Mouse (Mus musculus) c-Kit-positive CD71-negative TER-119-negative erythroid progenitor cells, embryonic 14.5 days (primary cell): ENCODE data around the gene Gstm6.

Source experiments
- DNase-seq: peaks from one replicate; pipeline ENCODE4 v3.0.0-alpha.2; 2013; ENCODE audit warnings: low read depth

Gene Gstm6

DNA sequence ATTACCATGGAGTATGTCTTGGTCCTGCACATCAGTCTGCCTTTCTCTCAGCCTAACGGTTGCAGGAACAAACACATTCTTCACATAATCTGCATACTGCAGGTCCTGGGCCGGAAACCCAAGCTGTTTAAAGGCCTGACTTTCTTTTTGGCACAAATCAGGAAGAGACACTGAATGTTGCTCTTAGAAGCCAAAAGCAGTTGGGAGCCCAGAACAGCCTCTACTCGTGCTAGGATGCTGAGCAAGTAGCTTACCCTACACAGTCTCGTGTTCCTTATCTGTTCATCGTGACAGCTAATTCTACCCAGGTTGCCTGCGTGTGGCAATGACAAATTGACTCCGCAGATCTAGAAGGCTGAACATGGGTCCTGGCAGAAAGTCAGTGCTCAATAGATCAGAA lies 3.0 kb downstream of the Gstm6 start:
- DNase-seq = no peak

GRCm38 (mm10) chr3:107939830-107940229 lies 3.7 kb downstream of the Gstm6 start:
- DNase-seq = no peak

DNA sequence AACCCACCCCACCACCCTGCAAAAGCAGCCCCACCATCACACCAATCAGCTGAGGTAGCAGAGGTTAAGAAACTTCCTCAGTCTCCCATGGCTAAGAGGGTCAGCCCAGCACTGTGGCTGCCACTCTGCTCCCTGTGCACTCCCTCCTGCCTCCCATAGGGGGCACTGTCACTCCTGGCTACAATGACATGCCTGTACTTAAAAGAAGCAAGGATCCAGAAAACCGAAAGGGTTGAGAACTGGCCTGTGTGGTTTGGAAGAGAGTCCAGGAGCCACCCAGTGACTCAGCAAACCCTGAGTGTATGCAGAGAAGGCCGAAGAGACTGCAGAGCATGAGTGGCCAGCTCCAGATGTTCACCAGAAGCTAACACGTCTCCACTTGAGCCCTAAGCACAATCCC lies 4.1 kb downstream of the Gstm6 start:
- DNase-seq = peak; percentile 52

DNA sequence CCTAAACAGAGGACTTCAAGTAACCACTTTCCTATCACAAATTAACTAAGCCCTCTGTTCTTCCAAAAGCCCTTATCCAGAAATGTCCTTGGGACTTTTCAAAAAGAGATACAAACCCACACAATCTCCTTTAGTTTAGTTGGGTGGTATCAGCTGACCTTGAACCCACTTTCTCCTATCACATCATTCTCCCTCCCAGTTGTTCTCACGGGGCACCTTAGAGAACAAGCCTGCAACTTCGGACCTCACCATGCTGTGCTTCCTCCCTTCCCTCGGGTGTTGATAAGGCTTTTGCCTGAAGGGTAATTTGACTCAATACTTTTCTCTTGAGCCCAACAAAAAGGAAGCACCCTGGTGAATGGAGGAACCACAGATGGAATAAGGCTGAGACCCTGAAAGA lies 7.7 kb downstream of the Gstm6 start:
- no peak for DNase-seq

DNA sequence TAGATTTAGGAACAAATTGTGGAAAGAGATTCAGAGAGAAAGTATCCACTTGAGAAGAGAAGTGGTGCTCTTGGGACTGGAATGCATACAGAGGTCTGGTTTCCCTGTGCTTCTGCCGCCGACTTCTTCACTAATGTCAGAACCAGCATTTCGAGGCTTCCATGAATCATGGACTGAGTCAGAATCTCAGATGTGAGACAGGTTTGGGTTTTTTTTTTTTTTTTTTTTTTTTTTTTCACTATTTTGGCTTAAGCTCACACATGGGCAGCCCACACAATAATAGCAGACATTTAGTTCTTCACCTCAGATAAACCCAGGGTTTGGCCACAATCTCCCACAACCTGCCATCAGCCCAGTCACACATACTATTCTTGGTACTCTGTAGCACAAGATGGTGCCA lies 8.3 kb downstream of the Gstm6 start:
- no peak for DNase-seq

- DNase-seq = no peak
These were observed 11.4 kb downstream of the Gstm6 start for GRCm38 (mm10) chr3:107932128-107932527.

DNA sequence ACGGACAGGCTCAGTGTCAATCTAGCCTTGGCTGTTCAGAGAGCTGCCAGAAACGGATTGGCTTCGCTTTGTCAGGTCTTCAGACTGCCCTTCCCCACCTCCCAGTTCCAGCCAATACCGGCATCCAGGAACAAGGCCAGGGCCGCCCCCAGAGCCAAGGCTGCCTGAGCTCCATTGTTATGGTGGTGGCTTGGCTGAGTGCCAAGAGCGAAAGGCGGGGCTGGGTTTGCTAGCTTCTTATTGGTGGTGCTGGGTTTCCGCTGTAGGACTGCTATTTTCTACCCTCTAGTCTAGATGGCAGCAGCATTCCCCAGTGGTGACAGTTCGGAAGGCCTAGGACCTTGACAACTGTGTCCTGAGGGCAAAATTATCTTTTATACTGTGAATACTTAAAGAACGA lies 11.9 kb downstream of the Gstm6 start, which contains the start of gene Gstm7:
Gene Gstm7, minus strand, starts transcription at position 148 of the 400 bp plus-strand sequence.
- peak; percentile 80 for DNase-seq

DNA sequence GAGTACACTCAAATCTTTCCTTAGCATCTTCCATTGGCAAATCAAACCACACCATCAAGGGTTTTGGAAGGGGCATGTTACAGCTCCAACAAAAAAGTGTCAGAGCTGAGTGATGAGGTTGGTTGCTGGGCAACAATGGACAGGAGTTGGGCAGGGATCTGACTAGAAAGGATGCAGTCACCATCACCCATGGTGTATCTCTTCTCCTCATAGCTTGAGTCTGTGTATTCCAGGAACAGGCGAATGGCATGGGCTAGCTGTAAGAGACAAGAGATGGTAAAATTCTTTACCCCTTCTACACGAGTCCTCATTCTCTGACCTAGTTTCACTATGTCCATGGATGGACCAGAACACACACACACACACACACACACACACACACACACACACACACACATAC lies 12.4 kb downstream of the Gstm6 start:
- no peak for DNase-seq

GRCm38 (mm10) chr3:107929731-107930130 lies 13.8 kb downstream of the Gstm6 start:
- DNase-seq = no peak

GRCm38 (mm10) chr3:107929243-107929642 lies 14.3 kb downstream of the Gstm6 start:
- DNase-seq = no peak

- DNase-seq = no peak
These were observed 14.9 kb downstream of the Gstm6 start for GRCm38 (mm10) chr3:107928691-107929090.

GRCm38 (mm10) chr3:107927841-107928240 lies 15.7 kb downstream of the Gstm6 start:
- DNase-seq = no peak

GRCm38 (mm10) chr3:107925335-107925734 lies 18.2 kb downstream of the Gstm6 start:
- DNase-seq = no peak

- DNase-seq = no peak
These were observed 23.2 kb downstream of the Gstm6 start for GRCm38 (mm10) chr3:107920348-107920747.

- peak; percentile 65 for DNase-seq
These were observed 25.7 kb downstream of the Gstm6 start for GRCm38 (mm10) chr3:107917783-107918408.

GRCm38 (mm10) chr3:107917097-107917496 lies 26.5 kb downstream of the Gstm6 start:
- DNase-seq = no peak

DNA sequence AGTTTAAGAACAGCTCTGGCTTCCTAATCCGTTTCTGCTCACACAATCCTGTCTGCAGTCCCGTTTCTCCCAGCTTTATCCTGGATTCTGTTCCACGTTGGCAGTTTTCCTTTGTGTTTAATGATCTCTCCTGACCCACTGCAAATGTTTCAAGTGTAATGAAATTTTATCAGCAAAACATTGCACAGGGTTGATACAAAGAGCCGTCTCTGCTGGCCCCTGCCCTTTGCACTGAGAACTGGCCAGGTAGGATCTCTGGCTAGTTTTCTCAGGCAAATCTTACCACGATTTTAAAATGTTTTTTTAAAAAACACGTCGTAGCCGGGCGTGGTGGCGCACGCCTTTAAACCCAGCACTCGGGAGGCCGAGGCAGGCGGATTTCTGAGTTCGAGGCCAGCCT lies 26.9 kb downstream of the Gstm6 start:
- DNase-seq = no peak

GRCm38 (mm10) chr3:107905942-107906341 lies 37.6 kb downstream of the Gstm6 start:
- no peak for DNase-seq

DNA sequence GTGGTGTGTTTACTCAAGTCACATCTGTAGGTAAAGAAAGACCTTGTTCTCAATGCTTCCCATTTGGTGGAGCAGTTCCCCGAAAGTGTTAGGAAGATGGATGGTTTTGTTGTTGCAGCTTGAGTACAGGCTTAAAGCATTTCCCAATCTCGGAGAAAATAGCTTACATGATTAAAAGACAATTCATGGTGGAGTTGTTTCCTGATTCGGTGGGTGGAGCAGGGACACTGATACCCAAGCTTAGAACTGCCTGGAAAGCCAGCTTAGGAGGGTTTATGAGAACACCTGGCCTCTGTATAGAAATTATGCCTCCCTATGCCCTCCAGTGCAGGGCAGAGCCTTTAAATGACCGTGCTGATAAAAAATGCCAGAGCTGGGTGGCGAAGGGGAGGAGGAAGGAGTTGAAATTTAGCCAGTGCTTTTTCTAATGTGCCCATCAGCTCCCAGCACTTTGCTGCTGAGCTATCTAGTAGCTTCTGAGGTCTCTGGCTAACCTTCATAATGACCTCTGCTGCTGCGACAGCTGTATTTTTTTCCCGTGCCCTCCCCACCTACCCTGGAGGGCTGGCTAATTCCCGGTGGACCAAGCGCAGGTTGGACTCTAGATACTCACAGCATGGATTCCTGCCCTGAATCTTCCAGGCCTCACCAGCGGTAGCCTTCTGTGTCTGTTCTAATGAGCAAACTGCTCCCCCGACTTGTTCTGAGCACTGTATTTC lies 42.4 kb downstream of the Gstm6 start:
- DNase-seq = no peak

DNA sequence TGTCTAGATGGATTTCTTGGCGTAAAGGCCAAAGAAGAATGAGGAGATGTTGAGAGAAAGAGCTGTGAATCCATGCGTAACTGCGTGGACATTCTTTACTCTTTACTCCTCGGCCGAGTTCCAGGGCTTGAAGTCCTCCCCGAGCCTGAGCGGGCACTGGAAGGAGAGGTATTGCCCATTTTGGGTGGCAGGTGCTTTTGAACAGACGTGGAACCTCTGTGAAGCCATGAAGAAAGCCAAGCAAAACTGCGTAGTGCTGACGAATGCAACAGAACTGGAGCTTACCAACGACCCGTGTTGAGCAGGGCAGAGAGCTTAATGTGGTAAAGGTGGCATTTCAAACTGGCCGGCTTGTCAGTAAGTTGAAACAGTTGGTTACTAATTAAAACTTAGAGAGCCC lies 44.9 kb downstream of the Gstm6 start:
- no peak for DNase-seq

GRCm38 (mm10) chr3:107895720-107896569 lies 47.6 kb downstream of the Gstm6 start, which contains the start of gene Gstm5:
TSS of gene Gstm5 (plus strand) at chr3:107895821.
- peak; percentile 50 for DNase-seq

DNA sequence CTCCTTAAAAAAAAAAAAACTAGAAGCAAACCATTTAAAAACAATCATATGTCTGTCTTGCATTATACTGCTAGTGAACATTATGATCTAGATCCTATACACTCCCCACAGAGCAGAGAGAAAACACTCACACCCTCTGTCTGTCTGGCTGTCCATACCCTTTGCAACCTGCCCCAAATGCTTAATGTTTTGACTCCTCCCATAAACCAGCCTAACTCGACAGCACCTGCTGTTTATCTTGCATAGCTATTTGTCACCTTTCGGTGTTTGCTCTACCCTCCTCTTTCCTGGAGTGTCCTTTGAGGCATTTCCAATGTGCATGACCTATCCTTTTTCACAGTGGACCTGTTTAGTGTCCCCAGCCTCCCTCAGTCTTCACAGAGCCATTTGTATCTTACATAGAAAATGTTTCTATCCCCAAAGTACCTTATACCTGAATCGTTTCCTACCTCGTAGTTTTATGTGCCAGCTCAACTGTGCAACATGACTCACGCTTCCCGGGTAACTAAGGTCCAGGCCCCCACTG lies 48.3 kb downstream of the Gstm6 start:
- no peak for DNase-seq
